Mouse (Mus musculus) MEL (cell line): Measurements from ENCODE around the gene Pgpep1l.

Source experiments
- EP300 ChIP-seq, 2 experiments: IDR thresholded peaks; 2 replicates each; pipeline ENCODE4 v1.6.1; 2011; ENCODE audit warnings: improper control_type of control experiment in 2 of 2, low read length in 2 of 2, low read depth in 1 of 2, mild to moderate bottlenecking in 1 of 2
- MAX ChIP-seq: IDR thresholded peaks from 2 replicates; pipeline ENCODE4 v1.6.1; 2011; ENCODE audit warnings: low read length, improper control_type of control experiment
- MYC ChIP-seq: IDR thresholded peaks from 2 replicates; pipeline ENCODE4 v1.6.1; 2011; ENCODE audit warnings: low read depth, mild to moderate bottlenecking, low read length, improper control_type of control experiment, moderate library complexity
- USF2 ChIP-seq, 2 experiments: IDR thresholded peaks; 2 replicates each; pipeline ENCODE4 v1.6.1; 2011 to 2012; ENCODE audit warnings: improper control_type of control experiment in 2 of 2, low read length in 2 of 2, borderline replicate concordance in 1 of 2, inconsistent platforms in 1 of 2, low read depth in 1 of 2, mild to moderate bottlenecking in 1 of 2; ENCODE audit not compliant: insufficient read depth in 1 of 2

- TF ChIP-seq USF2 (IDR thresholded peaks at IDR 0.05; ENCODE audit: borderline replicate concordance in 1 of 2, insufficient read depth in 1 of 2, low read depth in 1 of 2, low read length in 2 of 2) (no peak), MAX (no peak), EP300 (IDR thresholded peaks at IDR 0.05; ENCODE audit: low read depth in 1 of 2, low read length in 2 of 2) (no peak), MYC (no peak)
Observed at GRCm38 (mm10) chr7:68227021-68227420, 37.0 kb downstream of the Pgpep1l start.
